Mouse (Mus musculus): Measurements from ENCODE around the gene Nlrp10.

The Nlrp10 gene

DNA sequence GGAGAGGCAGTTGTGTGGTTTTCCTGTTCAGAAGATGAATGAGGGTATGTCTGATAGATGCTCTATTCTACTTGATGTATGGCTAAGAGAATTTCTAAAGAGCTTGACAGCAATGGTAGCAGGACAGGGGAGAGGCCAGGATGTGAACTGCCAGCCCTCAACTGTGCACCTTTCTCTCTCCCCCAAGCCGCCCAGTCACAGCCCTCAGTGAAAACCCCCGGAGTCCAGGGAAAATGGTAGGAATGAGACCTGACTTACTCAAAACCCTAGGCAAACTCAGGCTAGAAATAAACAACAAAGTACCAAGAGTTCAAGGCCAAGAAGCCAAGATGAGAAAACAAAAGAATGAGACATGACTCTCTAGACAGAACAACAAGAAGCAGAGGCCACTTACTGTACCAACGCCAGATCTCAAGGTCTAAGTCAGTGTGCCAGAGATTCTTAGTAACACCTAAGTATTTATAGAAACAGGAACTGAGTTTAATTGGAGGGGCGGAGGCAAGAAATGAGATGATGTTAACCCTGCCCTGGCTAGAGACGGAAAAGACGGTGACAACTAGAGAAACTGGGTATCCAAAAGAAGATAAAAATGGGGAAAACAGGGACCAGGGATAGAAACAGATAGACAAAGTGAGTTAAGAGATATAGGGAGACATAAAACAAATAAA, at the start of gene Nlrp10:
Gene Nlrp10 (minus strand): TSS at position 453 of the 668 bp plus-strand sequence.
- DNase-seq (ENCODE audit: low spot score in 2 of 2) = no peak

DNA sequence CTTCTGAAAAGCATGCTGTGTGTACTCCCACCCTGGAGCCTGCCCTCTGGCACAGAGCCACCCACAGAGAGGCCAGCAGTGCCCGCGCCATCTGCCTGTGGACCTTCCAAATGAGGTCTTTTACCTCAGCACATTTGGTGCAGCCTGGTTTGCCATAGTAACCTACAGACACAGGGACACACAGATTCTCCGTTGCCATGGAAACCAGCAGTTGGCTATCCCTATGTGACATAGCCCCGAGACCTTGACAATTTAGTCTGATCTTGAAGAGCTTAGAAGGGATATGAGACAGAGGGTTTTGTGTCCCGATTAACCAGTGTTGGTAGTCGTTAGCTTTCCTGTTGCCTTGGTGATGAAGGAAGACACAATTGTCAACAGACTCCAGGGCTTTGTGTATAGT, 42.3 kb upstream of the Nlrp10 start:
- no peak for DNase-seq (ENCODE audit: low spot score in 2 of 2)

- DNase-seq (ENCODE audit: low spot score in 2 of 2) = no peak
Observed at GRCm38 (mm10) chr7:108968201-108968600, 38.2 kb upstream of the Nlrp10 start.

- DNase-seq (ENCODE audit: low spot score in 2 of 2) = peak in 1 of 2 experiments; percentile 51
Observed at GRCm38 (mm10) chr7:108966742-108967362, 36.9 kb upstream of the Nlrp10 start.

- DNase-seq (ENCODE audit: low spot score in 2 of 2) = no peak
Observed at GRCm38 (mm10) chr7:108965968-108966367, 36.0 kb upstream of the Nlrp10 start.

GRCm38 (mm10) chr7:108957734-108958133, 27.8 kb upstream of the Nlrp10 start:
- DNase-seq (ENCODE audit: low spot score in 2 of 2) = no peak

- no peak for DNase-seq (ENCODE audit: low spot score in 2 of 2)
Observed at GRCm38 (mm10) chr7:108954185-108954584, 24.2 kb upstream of the Nlrp10 start.

GRCm38 (mm10) chr7:108952801-108953200, 22.8 kb upstream of the Nlrp10 start:
- no peak for DNase-seq (ENCODE audit: low spot score in 2 of 2)

- DNase-seq (ENCODE audit: low spot score in 2 of 2) = peak; percentile 70 to 73
Observed at GRCm38 (mm10) chr7:108950762-108951331, 20.9 kb upstream of the Nlrp10 start.

DNA sequence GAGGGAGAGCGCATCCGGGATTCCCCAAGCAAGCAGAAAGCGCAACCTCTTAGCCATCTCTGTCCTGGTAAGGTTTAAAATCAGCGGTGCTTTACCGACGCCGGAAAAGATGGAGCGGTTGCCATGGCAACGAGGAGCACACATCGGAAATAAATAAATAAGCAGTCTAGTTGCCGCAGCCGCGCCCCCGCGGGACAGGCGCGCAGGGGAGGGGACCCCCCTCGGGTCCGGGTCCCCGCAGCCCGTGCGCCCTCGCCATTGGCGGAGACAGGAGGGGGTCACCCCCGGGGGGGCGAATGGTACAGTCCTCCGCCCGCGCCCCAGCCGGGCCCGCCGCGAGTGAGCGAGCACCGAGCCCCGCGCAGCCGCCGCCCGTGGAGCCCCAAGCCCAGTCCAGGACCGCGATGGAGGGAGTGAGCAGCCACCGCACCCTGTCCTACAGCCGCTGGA, 20.4 kb upstream of the Nlrp10 start, which contains the start of gene Tub:
Gene Tub (plus strand): TSS at position 27 of the 450 bp plus-strand sequence.
- DNase-seq (ENCODE audit: low spot score in 2 of 2) = peak in 1 of 2 experiments; percentile 69

- DNase-seq (ENCODE audit: low spot score in 2 of 2) = no peak
Observed at GRCm38 (mm10) chr7:108949301-108949700, 19.3 kb upstream of the Nlrp10 start.

DNA sequence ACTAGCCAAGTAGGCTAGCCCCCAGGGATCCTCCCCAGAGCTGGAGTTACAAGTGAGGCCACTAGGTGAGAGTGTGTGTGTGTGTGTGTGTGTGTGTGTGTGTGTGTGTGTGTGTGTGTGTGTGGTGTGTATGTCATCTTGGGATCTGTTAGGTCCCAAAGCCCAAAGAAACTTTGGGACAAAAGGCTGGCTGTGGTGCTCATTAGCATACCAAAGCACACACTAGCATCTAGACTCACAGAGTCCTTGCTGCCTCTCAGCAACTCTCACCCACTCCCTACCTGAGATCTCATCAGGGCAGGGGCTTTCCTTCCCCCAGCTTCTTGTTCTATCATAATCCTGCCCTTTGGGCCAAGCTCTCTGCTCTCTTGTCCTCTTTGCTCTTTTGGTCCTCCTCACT, 18.6 kb upstream of the Nlrp10 start:
- no peak for DNase-seq (ENCODE audit: low spot score in 2 of 2)

GRCm38 (mm10) chr7:108944002-108944401, 14.0 kb upstream of the Nlrp10 start:
- DNase-seq (ENCODE audit: low spot score in 2 of 2) = no peak

DNA sequence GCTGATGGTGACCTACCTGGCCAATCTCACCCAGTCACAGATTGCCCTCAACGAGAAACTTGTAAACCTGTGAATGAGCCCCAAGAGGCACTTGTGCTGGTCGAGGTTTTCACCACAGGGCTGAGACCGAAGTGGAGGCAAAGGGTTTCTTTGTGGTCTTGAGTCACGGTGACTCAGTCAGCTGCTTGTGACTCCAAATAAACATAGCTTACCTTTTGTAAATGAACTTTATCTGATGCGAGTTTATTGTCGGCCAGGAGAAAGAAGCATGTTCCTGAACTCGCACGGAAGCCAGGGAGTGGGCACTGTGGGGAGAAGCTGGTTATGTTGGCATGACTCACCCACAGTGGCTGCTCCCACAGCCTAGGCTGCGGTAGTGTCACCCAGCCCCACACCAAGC, 11.5 kb upstream of the Nlrp10 start:
- no peak for DNase-seq (ENCODE audit: low spot score in 2 of 2)

DNA sequence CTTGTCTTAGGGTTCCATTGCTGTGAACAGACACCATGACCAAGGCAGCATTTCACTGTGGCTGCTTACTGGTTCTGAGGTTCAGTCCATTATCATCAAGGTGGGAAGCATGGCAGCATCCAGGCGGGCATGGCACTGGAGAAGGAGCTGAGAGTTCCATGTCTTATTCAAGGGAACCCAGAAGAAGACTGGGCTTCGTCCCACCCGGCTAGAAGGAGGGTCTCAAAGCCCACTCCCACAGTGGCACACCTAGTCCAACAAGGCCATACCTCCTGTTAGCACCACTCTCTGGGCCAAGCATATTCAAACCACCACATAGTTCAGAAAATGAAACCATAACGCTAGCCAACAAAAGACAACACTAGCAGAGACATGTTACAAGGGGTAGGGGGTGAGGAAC, 6.6 kb upstream of the Nlrp10 start:
- DNase-seq (ENCODE audit: low spot score in 2 of 2) = no peak

- no peak for DNase-seq (ENCODE audit: low spot score in 2 of 2)
Observed at GRCm38 (mm10) chr7:108935411-108935810, 5.4 kb upstream of the Nlrp10 start.

DNA sequence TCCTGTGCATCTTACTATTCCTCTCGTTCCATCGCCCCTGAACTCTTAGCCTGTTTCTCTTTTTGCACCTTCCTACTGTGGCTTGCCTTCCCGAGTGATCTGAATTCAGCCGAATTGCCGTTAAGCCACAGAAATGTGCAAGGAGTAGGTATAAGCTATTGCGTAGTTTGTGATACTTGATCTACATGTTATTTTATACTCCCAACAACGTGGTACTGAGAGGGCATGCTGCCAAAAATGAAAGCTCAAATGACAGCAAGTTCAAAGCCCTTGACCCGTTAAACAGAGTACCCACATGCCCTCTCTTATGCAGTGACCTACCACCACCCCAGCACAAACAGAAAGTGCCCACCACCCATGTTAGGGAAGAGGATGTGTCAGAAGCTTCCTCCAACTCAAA, 4.9 kb upstream of the Nlrp10 start:
- DNase-seq (ENCODE audit: low spot score in 2 of 2) = no peak

- peak; percentile 96 to 98 for DNase-seq (ENCODE audit: low spot score in 2 of 2)
Observed at GRCm38 (mm10) chr7:108933794-108934731, 4.1 kb upstream of the Nlrp10 start, which contains the start of gene Eif3f. Gene Eif3f, plus strand, starts transcription at chr7:108934417.

DNA sequence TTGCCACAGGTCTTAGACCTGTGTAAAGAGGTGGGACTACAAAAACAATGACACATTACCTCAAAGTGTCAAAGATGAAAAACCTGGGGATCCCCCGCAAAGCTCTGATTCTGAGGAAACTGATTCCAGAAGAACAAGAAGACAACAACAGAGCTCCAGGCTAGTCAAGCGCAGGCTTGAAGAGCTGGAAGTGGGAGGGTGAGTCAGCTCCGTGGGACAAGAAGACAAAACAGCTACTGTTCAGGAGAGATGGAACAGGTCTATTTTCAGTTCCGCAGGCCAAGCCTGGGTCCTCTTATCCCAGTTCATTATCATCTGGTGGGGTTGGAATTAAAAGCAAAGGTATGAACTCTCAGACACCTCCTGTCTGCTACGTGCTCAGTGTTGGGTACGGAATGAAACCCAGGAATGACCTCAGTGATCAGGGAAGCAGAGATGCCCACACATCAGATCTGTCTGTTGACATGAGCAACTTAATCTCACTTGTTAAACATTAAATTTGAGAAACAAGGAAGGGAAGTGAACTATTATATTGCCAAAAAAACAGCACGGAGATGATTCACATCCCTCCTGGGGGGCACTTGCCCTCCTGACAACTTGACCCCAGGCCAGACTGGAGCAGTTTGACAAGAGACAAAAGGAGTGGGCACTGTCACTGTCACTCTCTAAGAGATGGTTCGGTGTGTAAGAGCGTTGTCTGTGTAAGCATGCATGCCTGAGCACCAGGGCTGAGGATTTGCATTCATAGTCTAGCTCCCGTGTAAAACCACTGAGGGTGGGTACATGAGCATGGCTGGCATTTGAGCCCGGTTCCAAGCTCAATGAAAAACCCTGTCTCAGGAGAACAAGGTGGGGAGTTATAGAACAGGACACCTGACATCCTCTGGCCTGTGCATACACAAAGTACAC, 1.4 kb downstream of the Nlrp10 start:
- no peak for DNase-seq (ENCODE audit: low spot score in 2 of 2)

DNA sequence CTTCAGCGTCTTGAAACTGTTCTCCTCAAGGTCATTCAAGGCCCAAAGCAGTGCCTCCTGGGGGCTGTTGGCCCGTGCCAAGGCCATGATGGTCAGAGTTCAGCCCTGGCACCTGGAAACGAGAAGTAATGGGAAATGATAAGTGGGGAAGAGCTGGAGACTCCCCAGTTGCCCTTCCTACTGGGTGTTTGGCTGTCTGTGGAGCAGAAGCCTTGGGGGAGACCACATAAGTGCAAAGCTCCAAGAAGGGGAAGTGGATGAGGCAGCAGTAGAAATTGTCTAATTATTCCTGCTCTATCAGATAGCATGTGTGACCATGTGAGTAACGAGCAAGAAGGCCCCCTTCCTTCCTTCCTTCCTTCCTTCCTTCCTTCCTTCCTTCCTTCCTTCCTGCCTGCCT, 2.9 kb downstream of the Nlrp10 start:
- no peak for DNase-seq (ENCODE audit: low spot score in 2 of 2)

DNA sequence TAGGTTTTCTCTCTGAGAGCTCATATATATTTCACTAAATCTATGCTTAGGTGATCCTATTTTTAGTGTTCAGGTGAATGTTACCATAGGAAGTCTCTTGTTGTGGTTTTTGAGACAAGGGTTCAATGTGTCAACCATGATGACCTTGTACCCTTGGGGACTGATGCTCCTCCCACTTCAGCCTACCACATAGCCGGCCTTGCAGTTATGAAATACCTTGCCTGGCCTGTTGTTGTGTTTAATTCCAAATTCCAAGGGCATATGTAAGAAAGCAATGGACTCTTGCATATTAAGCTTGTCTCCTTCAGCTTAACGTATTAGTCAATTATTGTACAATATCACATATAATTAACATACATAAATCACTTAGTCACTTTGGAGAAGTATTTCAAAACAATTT, 26.0 kb downstream of the Nlrp10 start:
- DNase-seq (ENCODE audit: low spot score in 2 of 2) = no peak
